Mouse (Mus musculus) ovary, postnatal 14 days (tissue): ENCODE results near the gene Prkab1.

Experiments
- DNase-seq: peaks from one replicate; pipeline ENCODE4 v3.0.0; 2022; ENCODE audit warnings: low spot score

Prkab1 gene

GRCm38 (mm10) chr5:116017391-116017790 is 6.9 kb downstream of the Prkab1 start:
- no peak for DNase-seq

- DNase-seq, result no peak
Observed at GRCm38 (mm10) chr5:116016542-116016941, 7.8 kb downstream of the Prkab1 start.

- no peak for DNase-seq
Observed at GRCm38 (mm10) chr5:116014237-116014636, 10.1 kb downstream of the Prkab1 start.

- no peak for DNase-seq
Observed at GRCm38 (mm10) chr5:116013821-116014220, 10.5 kb downstream of the Prkab1 start.

GRCm38 (mm10) chr5:116012503-116012902 is 11.8 kb downstream of the Prkab1 start:
- no peak for DNase-seq

GRCm38 (mm10) chr5:116011700-116012099 is 12.6 kb downstream of the Prkab1 start:
- DNase-seq, result no peak

- DNase-seq, result no peak
Observed at GRCm38 (mm10) chr5:116009884-116010627, 14.3 kb downstream of the Prkab1 start.

GRCm38 (mm10) chr5:116009091-116009851 is 15.0 kb downstream of the Prkab1 start:
- DNase-seq, result no peak

GRCm38 (mm10) chr5:116007723-116008122 is 16.6 kb downstream of the Prkab1 start:
- DNase-seq, result no peak

GRCm38 (mm10) chr5:116006324-116007099 is 17.8 kb downstream of the Prkab1 start:
- no peak for DNase-seq

GRCm38 (mm10) chr5:116004271-116004670 is 20.0 kb downstream of the Prkab1 start:
- no peak for DNase-seq

GRCm38 (mm10) chr5:116003825-116004224 is 20.5 kb downstream of the Prkab1 start:
- DNase-seq, result no peak

GRCm38 (mm10) chr5:116003154-116003553 is 21.2 kb downstream of the Prkab1 start:
- no peak for DNase-seq

- no peak for DNase-seq
Observed at GRCm38 (mm10) chr5:115997376-115997775, 26.9 kb downstream of the Prkab1 start.

- no peak for DNase-seq
Observed at GRCm38 (mm10) chr5:115994101-115994500, 30.2 kb downstream of the Prkab1 start.

- no peak for DNase-seq
Observed at GRCm38 (mm10) chr5:115991717-115992116, 32.6 kb downstream of the Prkab1 start.

GRCm38 (mm10) chr5:115987284-115987683 is 37.0 kb downstream of the Prkab1 start:
- no peak for DNase-seq

GRCm38 (mm10) chr5:115985101-115985500 is 39.2 kb downstream of the Prkab1 start:
- no peak for DNase-seq

- DNase-seq, result no peak
Observed at GRCm38 (mm10) chr5:115984392-115984791, 39.9 kb downstream of the Prkab1 start.

- peak; percentile 25 for DNase-seq
Observed at GRCm38 (mm10) chr5:115982671-115983373, 41.5 kb downstream of the Prkab1 start.

GRCm38 (mm10) chr5:115980537-115980936 is 43.8 kb downstream of the Prkab1 start:
- DNase-seq, result no peak

GRCm38 (mm10) chr5:115979134-115979696 is 45.1 kb downstream of the Prkab1 start:
- DNase-seq, result no peak
